Mouse (Mus musculus): ENCODE results near the gene Ntrk2. TPM values are rescaled to one million over a fixed set of nuclear protein-coding genes. Genes with fewer than 3 reads are reported as not detected.

The Ntrk2 gene
- total and polyA plus RNA-seq, 3 experiments: 0.11 TPM; not detected in 2

GRCm38 (mm10) chr13:58940798-58941197 lies 134.4 kb downstream of the Ntrk2 start:
- H3K9me3 ChIP-seq (replicated peaks): peaks cover 80% of the 10 kb centered on the region
- H3K4me1 ChIP-seq (ENCODE audit: insufficient read depth, low read depth, low read length): no peaks in the 10 kb centered on the region
- no peak overlapping the region for H3K4me3 ChIP-seq (ENCODE audit: low read depth, low read length)
- ATAC-seq (ENCODE audit: extremely low read depth, insufficient number of reproducible peaks, low FRiP score, poor library complexity, severe bottlenecking) (no peak), DNase-seq (ENCODE audit: low spot score) (no peak)
- TF ChIP-seq POLR2AphosphoS5 (IDR thresholded peaks at IDR 0.05; ENCODE audit: insufficient replicate concordance, low read depth, low read length) (no peak), TAL1 (conservative IDR thresholded peaks at IDR 0.05; ENCODE audit: low read depth, low read length) (no peak), GATA2 (IDR thresholded peaks at IDR 0.05; ENCODE audit: borderline replicate concordance, low read depth, low read length) (no peak), GATA1 (IDR thresholded peaks at IDR 0.05; ENCODE audit: borderline replicate concordance, low read length) (no peak), CTCF (IDR thresholded peaks at IDR 0.05; ENCODE audit: low read depth, low read length) (no peak)
- no peaks in the 10 kb centered on the region for H3K27me3 ChIP-seq (ENCODE audit: insufficient read depth, low read length)
- H3K36me3 ChIP-seq (replicated peaks): no peaks in the 10 kb centered on the region

DNA sequence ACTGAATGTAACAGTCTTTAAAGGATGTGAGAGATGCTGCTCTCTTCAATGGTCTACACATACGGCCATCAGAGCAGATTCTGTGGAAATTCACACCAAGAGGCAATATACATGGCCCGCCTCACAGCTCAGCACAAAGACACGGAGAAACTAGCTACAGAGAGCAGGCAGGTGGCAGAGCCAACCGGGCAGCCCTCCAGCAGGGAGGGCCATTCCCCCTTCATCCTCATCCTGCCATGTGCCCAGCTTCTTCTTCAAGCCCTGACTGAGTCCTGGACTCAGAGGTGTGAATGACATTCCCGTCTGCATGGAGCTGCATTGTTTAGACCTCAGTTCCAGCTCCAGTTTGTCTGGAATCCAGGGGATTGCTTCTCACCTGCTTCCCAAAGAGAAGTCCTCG lies 139.4 kb downstream of the Ntrk2 start:
- no peak overlapping the region for H3K4me3 ChIP-seq (ENCODE audit: low read depth, low read length)
- H3K4me1 ChIP-seq (ENCODE audit: insufficient read depth, low read depth, low read length): no peaks in the 10 kb centered on the region
- H3K9me3 ChIP-seq (replicated peaks): peaks cover 72% of the 10 kb centered on the region
- DNase-seq (ENCODE audit: low spot score): no peak
- no peak for ATAC-seq (ENCODE audit: extremely low read depth, insufficient number of reproducible peaks, low FRiP score, poor library complexity, severe bottlenecking)
- TF ChIP-seq POLR2AphosphoS5 (IDR thresholded peaks at IDR 0.05; ENCODE audit: insufficient replicate concordance, low read depth, low read length): no peak
- TF ChIP-seq GATA1 (IDR thresholded peaks at IDR 0.05; ENCODE audit: borderline replicate concordance, low read length): no peak
- TF ChIP-seq CTCF (IDR thresholded peaks at IDR 0.05; ENCODE audit: low read depth, low read length): no peak
- no peak for TF ChIP-seq TAL1 (conservative IDR thresholded peaks at IDR 0.05; ENCODE audit: low read depth, low read length)
- TF ChIP-seq GATA2 (IDR thresholded peaks at IDR 0.05; ENCODE audit: borderline replicate concordance, low read depth, low read length): no peak
- no peaks in the 10 kb centered on the region for H3K27me3 ChIP-seq (ENCODE audit: insufficient read depth, low read length)
- no peaks in the 10 kb centered on the region for H3K36me3 ChIP-seq (replicated peaks)

- no peaks in the 10 kb centered on the region for H3K4me1 ChIP-seq (ENCODE audit: insufficient read depth, low read depth, low read length)
- ATAC-seq (ENCODE audit: extremely low read depth, insufficient number of reproducible peaks, low FRiP score, poor library complexity, severe bottlenecking) (no peak), DNase-seq (ENCODE audit: low spot score) (no peak)
- H3K4me3 ChIP-seq (ENCODE audit: low read depth, low read length): no peak overlapping the region
- H3K36me3 ChIP-seq (replicated peaks): no peaks in the 10 kb centered on the region
- H3K9me3 ChIP-seq (replicated peaks): peaks cover 71% of the 10 kb centered on the region
- H3K27me3 ChIP-seq (ENCODE audit: insufficient read depth, low read length): no peaks in the 10 kb centered on the region
- TF ChIP-seq CTCF (IDR thresholded peaks at IDR 0.05; ENCODE audit: low read depth, low read length) (no peak), GATA1 (IDR thresholded peaks at IDR 0.05; ENCODE audit: borderline replicate concordance, low read length) (no peak), GATA2 (IDR thresholded peaks at IDR 0.05; ENCODE audit: borderline replicate concordance, low read depth, low read length) (no peak), POLR2AphosphoS5 (IDR thresholded peaks at IDR 0.05; ENCODE audit: insufficient replicate concordance, low read depth, low read length) (no peak), TAL1 (conservative IDR thresholded peaks at IDR 0.05; ENCODE audit: low read depth, low read length) (no peak)
Measured at GRCm38 (mm10) chr13:58946589-58946988, 140.2 kb downstream of the Ntrk2 start.

- DNase-seq (ENCODE audit: low spot score): no peak
- Histone ChIP-seq H3K4me1 (ENCODE audit: insufficient read depth, low read depth, low read length) (no peaks in the 10 kb centered on the region), H3K27me3 (ENCODE audit: insufficient read depth, low read length) (no peaks in the 10 kb centered on the region), H3K4me3 (ENCODE audit: low read depth, low read length) (no peak overlapping the region), H3K36me3 (replicated peaks) (no peaks in the 10 kb centered on the region), H3K9me3 (replicated peaks) (peaks cover 74% of the 10 kb centered on the region)
- TF ChIP-seq GATA1 (IDR thresholded peaks at IDR 0.05; ENCODE audit: borderline replicate concordance, low read length): no peak
- no peak for TF ChIP-seq TAL1 (conservative IDR thresholded peaks at IDR 0.05; ENCODE audit: low read depth, low read length)
- TF ChIP-seq POLR2AphosphoS5 (IDR thresholded peaks at IDR 0.05; ENCODE audit: insufficient replicate concordance, low read depth, low read length): no peak
- TF ChIP-seq GATA2 (IDR thresholded peaks at IDR 0.05; ENCODE audit: borderline replicate concordance, low read depth, low read length): no peak
- no peak for TF ChIP-seq CTCF (IDR thresholded peaks at IDR 0.05; ENCODE audit: low read depth, low read length)
- ATAC-seq (ENCODE audit: extremely low read depth, insufficient number of reproducible peaks, low FRiP score, poor library complexity, severe bottlenecking): no peak
Measured at GRCm38 (mm10) chr13:58947056-58947455, 140.7 kb downstream of the Ntrk2 start.

- DNase-seq (ENCODE audit: low spot score) (no peak), ATAC-seq (ENCODE audit: extremely low read depth, insufficient number of reproducible peaks, low FRiP score, poor library complexity, severe bottlenecking) (no peak)
- peaks cover 68% of the 10 kb centered on the region for H3K9me3 ChIP-seq (replicated peaks)
- H3K27me3 ChIP-seq (ENCODE audit: insufficient read depth, low read length): no peaks in the 10 kb centered on the region
- H3K4me1 ChIP-seq (ENCODE audit: insufficient read depth, low read depth, low read length): no peaks in the 10 kb centered on the region
- H3K4me3 ChIP-seq (ENCODE audit: low read depth, low read length): no peak overlapping the region
- no peaks in the 10 kb centered on the region for H3K36me3 ChIP-seq (replicated peaks)
- no peak for TF ChIP-seq CTCF (IDR thresholded peaks at IDR 0.05; ENCODE audit: low read depth, low read length)
- no peak for TF ChIP-seq TAL1 (conservative IDR thresholded peaks at IDR 0.05; ENCODE audit: low read depth, low read length)
- no peak for TF ChIP-seq GATA1 (IDR thresholded peaks at IDR 0.05; ENCODE audit: borderline replicate concordance, low read length)
- TF ChIP-seq GATA2 (IDR thresholded peaks at IDR 0.05; ENCODE audit: borderline replicate concordance, low read depth, low read length): no peak
- no peak for TF ChIP-seq POLR2AphosphoS5 (IDR thresholded peaks at IDR 0.05; ENCODE audit: insufficient replicate concordance, low read depth, low read length)
Measured at GRCm38 (mm10) chr13:58954331-58954730, 148.0 kb downstream of the Ntrk2 start.

DNA sequence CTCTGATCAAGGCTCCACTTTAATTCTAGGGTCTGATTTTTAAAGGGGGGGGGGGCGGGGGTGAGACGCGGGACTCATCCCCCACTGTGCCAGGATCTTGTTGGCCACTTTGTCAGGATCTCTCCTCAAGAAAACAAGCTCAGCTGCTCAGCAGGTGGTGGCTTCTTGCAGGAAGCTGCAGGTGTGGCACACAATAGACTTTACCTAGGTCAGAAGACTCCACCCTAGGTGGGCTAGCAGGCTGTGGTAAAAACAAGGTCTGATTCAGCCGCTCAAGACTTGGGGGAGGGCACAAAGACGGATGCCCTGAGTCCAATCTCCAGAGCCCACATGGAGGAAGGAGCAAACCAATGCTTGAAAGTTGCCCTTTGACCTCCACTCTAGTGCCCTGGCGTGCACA lies 148.4 kb downstream of the Ntrk2 start:
- Histone ChIP-seq H3K4me3 (ENCODE audit: low read depth, low read length) (no peak overlapping the region), H3K9me3 (replicated peaks) (peaks cover 72% of the 10 kb centered on the region), H3K36me3 (replicated peaks) (no peaks in the 10 kb centered on the region), H3K27me3 (ENCODE audit: insufficient read depth, low read length) (no peaks in the 10 kb centered on the region), H3K4me1 (ENCODE audit: insufficient read depth, low read depth, low read length) (no peaks in the 10 kb centered on the region)
- ATAC-seq (ENCODE audit: extremely low read depth, insufficient number of reproducible peaks, low FRiP score, poor library complexity, severe bottlenecking): no peak
- DNase-seq (ENCODE audit: low spot score): no peak
- TF ChIP-seq GATA2 (IDR thresholded peaks at IDR 0.05; ENCODE audit: borderline replicate concordance, low read depth, low read length) (no peak), CTCF (IDR thresholded peaks at IDR 0.05; ENCODE audit: low read depth, low read length) (no peak), POLR2AphosphoS5 (IDR thresholded peaks at IDR 0.05; ENCODE audit: insufficient replicate concordance, low read depth, low read length) (no peak), GATA1 (IDR thresholded peaks at IDR 0.05; ENCODE audit: borderline replicate concordance, low read length) (no peak), TAL1 (conservative IDR thresholded peaks at IDR 0.05; ENCODE audit: low read depth, low read length) (no peak)
